Comparison of ENCODE assay signal across 28 mouse cellular contexts in genomic region chr12:44300793-44301192, GRCm38 (mm10). TPM values are rescaled to one million over a fixed set of nuclear protein-coding genes. Genes with fewer than 3 reads are reported as not detected.
"Had no signal": no experiment of that assay in that cellular context is flagged by ENCODE, and none has a peak within 500 bp of the region (broad histone marks: within the 10 kb centered on the region; RNA-seq: fewer than 3 reads in every experiment).

No protein-coding gene starts in this region.

- H3K36me3 ChIP-seq: intestine, embryonic 15.5 days had no signal

- H3K9ac ChIP-seq: heart, embryonic 12.5 days; hindbrain, embryonic 12.5 days; hindbrain, embryonic 14.5 days; intestine, embryonic 15.5 days; limb, embryonic 12.5 days; liver, embryonic 13.5 days; liver, embryonic 15.5 days; liver, postnatal 0 days had no signal

- H3K4me3 ChIP-seq: heart, adult 2 months; heart, embryonic 12.5 days; hindbrain, embryonic 10.5 days; hindbrain, embryonic 12.5 days; intestine, embryonic 15.5 days; layer of hippocampus, adult 2 months; left cerebral cortex, adult 2 months; limb, embryonic 10.5 days; limb, embryonic 12.5 days; liver, embryonic 13.5 days; liver, embryonic 15.5 days had no signal

- DNase-seq: gastrocnemius, postnatal 14 days; gastrocnemius, postnatal 36 days; heart, adult 11 months; heart, adult 2 months; heart, postnatal 10 days; heart, postnatal 4 days; kidney, adult 18-20 months; kidney, adult 8-10 months; kidney, postnatal 10 days; kidney, postnatal 25 days; kidney, postnatal 4 days; liver; liver, embryonic 13.5 days; liver, postnatal 0 days had no signal

- H3K9me3 ChIP-seq: heart, embryonic 12.5 days; hindbrain, embryonic 10.5 days; hindbrain, embryonic 12.5 days; intestine, embryonic 15.5 days; limb, embryonic 10.5 days; limb, embryonic 12.5 days; liver, embryonic 13.5 days; liver, embryonic 15.5 days had no signal

- H3K27me3 ChIP-seq: heart, embryonic 12.5 days; hindbrain, embryonic 12.5 days; intestine, embryonic 15.5 days; limb, embryonic 12.5 days; liver, embryonic 13.5 days; liver, embryonic 15.5 days had no signal

- H3K27ac ChIP-seq: heart, adult 2 months; hindbrain, embryonic 10.5 days; hindbrain, embryonic 12.5 days; hindbrain, embryonic 14.5 days; intestine, embryonic 15.5 days; layer of hippocampus, adult 2 months; left cerebral cortex, adult 2 months; limb, embryonic 10.5 days; limb, embryonic 12.5 days; liver, embryonic 13.5 days; liver, embryonic 15.5 days had no signal

- H3K4me1 ChIP-seq: heart, embryonic 12.5 days; hindbrain, embryonic 10.5 days; hindbrain, embryonic 12.5 days; intestine, embryonic 15.5 days; limb, embryonic 10.5 days; limb, embryonic 12.5 days; liver, embryonic 13.5 days; liver, embryonic 15.5 days had no signal

- ATAC-seq: hindbrain, embryonic 16.5 days; inflammation-experienced regulatory T-cells, adult 6 months; intestine, embryonic 15.5 days; intestine, postnatal 0 days; liver, postnatal 0 days had no signal

- H3K4me2 ChIP-seq: heart, embryonic 12.5 days; hindbrain, embryonic 12.5 days; hindbrain, embryonic 14.5 days; intestine, embryonic 15.5 days; limb, embryonic 12.5 days; liver, embryonic 11.5 days; liver, embryonic 13.5 days; liver, embryonic 15.5 days had no signal

RNA-seq across cellular contexts. Expression of gene Nrcam, which starts 27.9 kb away (rescaled TPM):
- polyA plus RNA-seq: liver, postnatal 0 days had no signal
